Mouse (Mus musculus) cerebellum, postnatal 4 days (tissue): ENCODE results near the gene Yap1.

Experiments used
- DNase-seq, 2 experiments: peaks; one replicate each; pipeline ENCODE4 v3.0.0; 2022; ENCODE audit warnings: low spot score in 2 of 2, mixed read lengths in 1 of 2

Gene Yap1

DNA sequence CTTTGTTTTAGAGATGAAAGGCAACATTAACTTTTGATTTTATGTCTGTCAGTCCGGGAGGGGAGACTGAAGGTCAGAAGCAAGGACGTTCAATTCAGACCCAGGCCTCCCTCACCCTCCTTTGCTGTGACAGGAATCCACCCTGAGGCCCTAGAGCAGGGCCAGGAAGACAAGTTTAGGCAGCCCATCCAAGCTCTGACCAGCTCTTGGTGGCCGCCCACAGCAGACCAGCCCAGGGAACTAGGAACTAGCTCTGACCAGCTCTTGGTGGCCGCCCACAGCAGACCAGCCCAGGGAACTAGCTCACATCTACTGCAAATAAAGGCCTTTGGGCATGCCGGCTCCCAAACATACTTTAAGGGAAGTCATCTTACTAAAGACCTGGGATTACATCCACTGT lies 26.8 kb downstream of the Yap1 start:
- no peak for DNase-seq

- DNase-seq, result no peak
Measured at GRCm38 (mm10) chr9:7971993-7972392, 32.4 kb downstream of the Yap1 start.

GRCm38 (mm10) chr9:7967980-7968379 lies 36.4 kb downstream of the Yap1 start:
- no peak for DNase-seq

- no peak for DNase-seq
Measured at GRCm38 (mm10) chr9:7965590-7965989, 38.8 kb downstream of the Yap1 start.

GRCm38 (mm10) chr9:7963867-7964266 lies 40.5 kb downstream of the Yap1 start:
- DNase-seq, result no peak

DNA sequence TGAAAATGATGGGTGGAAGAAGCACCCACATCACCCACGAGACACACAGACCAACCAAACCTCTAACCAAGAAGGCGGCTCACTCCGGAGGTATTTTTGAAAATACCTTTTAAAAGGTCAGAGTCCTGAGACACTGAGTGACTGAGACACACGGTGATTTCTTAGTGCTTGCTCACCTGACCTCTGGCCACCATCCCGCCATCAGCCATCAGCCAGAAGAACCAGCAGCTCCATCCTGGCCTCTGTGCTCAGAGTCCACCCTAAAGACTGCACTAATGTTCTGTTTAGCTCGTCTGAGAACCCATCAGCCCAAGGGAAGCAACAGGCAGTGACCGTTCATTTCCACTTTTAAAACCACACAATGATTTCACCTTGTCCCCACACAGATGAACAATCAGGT lies 41.5 kb downstream of the Yap1 start:
- DNase-seq, result no peak

DNA sequence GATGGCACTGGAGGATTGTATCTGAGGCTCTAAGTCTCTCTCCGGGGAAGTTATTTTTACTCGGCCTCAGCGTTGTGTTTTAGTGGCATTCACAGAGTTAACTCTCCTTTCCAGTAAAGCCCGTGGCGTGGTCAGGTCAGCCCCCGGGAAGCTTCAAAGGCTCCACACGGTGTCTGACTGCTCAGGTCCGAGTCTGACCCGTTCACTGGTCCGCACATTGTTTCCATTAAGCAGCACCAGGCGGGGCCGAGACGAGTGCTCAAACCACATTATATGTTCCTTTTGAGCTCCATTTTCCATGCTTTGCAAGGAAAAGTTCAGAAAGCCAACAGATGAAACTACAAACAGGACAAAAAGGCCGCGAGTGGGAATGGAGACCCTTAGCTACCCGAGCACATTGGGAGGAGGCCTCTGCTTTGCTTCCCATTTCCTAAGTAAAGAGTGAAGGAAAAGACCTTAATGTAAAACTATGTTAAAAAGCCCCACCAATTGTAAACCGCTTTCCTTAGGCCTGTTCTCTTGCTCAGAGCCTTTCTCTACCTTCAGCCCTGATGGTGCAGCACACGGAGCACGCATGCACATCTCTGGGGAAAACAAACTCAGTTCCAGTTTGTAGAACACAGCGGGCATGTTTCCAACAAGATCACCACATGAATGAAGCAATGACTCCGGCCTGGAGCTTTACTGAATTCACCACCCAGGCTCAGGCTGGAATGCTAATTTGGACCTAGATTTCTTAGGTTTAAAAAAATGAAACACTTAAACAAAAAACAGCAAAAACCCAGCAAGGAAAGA lies 42.8 kb downstream of the Yap1 start:
- peak in 1 of 2 experiments; percentile 22 for DNase-seq

GRCm38 (mm10) chr9:7960382-7960781 lies 44.0 kb downstream of the Yap1 start:
- DNase-seq, result peak in 1 of 2 experiments; percentile 28

- DNase-seq, result no peak
Measured at GRCm38 (mm10) chr9:7959301-7959700, 45.1 kb downstream of the Yap1 start.

DNA sequence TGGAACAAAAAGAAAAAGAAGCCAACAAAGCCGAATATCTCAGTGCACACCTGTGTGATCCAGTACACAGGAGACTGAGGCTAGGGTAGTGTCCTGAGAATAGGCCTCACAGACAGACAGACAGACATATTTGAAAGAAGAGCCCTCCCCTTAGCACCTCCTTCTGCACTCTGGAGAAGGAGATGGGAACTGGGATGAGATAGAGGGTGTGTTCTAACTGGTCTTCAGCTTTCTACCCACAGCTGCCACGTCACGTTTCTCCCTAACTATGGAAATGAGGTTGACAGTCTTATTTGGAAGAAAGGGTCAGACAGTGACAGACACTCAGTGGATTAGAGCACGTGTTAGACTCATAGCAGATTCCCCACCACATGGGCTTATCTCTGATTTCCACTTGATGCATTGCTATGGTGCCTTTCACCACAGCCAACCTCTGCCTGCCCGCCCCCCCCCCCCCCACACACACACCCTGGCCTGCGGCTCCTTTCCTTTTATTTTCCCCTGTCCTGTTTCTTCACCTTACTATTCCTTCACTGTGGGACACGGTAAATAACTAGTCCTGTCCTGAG lies 46.3 kb downstream of the Yap1 start:
- no peak for DNase-seq

DNA sequence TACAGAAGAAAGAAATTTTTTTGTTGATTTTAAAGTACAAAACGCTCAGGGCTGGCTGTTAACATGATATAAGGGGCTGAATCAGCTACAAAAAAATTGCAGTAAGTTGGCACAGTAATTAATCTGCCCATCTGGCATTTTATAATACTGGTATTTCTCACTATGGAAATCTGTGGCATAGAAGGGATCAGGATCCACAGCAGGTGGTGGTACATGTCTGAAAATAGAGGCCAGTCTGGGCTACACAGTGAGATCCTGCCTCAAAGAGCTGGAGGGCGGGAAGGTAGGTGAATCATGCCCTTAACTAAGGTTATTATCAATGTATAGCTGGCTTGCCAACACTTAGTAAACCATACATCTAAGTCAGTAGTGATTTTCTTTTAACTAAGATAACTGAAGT lies 47.0 kb downstream of the Yap1 start:
- DNase-seq, result no peak

DNA sequence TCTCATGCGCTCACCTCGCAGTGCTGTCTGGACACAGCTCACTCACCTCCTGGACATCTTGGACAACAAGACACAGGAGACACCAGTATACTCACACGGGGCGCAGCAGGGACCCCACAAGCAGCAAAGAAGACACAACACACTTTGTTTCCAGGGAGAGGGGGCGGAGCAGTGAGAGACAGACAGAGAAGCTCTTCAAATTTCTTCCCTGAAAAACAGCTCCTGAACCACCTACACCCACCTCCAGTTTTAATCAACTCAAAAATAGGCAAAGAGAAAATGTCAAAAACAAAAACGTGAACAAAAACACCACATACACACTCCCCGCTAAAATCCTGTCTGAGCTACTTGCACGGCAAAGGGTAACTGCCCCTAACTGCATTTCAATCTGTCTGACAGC lies 48.0 kb downstream of the Yap1 start:
- DNase-seq, result no peak

DNA sequence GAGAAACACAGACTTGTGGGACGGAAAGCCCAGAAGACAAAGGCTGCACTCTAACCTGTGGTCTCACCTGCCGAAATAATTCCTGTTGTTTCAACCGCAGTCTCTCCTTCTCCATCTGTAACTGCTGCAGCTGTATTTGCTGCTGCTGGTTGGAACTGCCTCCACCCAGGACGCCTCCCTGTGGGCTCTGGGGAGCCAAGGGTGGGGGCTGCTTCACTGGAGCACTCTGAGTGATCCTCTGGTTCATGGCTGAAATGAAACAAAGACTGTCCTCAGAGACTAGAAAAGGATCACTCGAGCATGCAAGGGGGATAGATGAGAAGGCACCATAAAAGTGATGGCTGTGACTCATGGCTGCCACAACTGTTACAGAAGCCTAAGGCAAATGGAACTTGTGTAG lies 51.5 kb downstream of the Yap1 start:
- DNase-seq, result no peak

GRCm38 (mm10) chr9:7950211-7950644 lies 54.2 kb downstream of the Yap1 start:
- no peak for DNase-seq

GRCm38 (mm10) chr9:7947946-7948345 lies 56.5 kb downstream of the Yap1 start:
- DNase-seq, result no peak

- no peak for DNase-seq
Measured at GRCm38 (mm10) chr9:7943796-7944462, 60.5 kb downstream of the Yap1 start.

GRCm38 (mm10) chr9:7942701-7943100 lies 61.7 kb downstream of the Yap1 start:
- no peak for DNase-seq

DNA sequence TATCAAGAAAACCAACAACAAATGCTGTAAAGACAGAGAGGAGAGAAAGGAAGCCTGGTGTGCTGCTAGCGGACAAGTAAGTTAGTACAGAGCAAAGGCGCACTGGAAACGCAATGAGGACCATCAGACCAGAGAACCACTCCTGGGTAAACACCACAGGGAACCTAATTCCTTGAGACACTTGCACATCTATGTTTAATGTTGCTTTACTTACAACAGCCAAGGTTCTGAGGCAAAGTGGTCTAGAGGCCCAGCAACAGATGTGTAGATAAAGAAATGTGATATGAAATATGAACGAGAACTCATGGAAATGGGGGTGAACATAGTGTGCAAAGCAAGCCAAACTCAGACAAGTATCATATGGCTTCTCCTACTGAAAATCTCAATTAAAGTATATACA lies 64.3 kb downstream of the Yap1 start:
- no peak for DNase-seq

GRCm38 (mm10) chr9:7934419-7934818 lies 70.0 kb downstream of the Yap1 start:
- no peak for DNase-seq

GRCm38 (mm10) chr9:7929552-7929951 lies 74.8 kb downstream of the Yap1 start:
- DNase-seq, result no peak

GRCm38 (mm10) chr9:7928866-7929265 lies 75.5 kb downstream of the Yap1 start:
- no peak for DNase-seq

DNA sequence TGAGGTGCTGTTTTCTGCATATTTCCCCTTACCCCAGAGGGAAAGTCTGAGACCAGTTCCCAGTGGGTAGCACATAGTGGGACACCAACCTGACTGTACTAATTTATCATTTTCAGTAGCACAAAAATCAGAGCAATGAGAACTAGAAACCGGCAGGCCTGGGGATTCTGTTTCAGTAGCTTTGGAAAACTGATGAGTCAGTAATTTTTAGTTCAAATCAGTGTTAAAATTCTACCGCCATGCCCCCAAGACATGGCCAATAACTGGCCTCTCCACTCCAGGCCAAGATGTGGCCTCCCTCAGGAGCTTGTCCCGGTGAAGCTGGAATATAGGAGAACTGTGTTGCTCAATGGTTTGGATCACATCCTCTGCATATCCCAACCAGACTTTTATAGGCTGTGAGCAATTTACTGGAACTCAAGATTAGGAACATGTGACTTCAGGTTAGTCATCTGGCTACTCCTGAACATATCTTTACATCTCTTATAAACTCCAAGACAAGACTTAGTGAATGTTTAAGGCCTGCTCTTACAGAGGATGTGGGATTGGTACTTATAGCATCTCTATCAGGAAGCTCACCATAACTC lies 76.1 kb downstream of the Yap1 start:
- no peak for DNase-seq

GRCm38 (mm10) chr9:7914925-7915324 lies 89.5 kb downstream of the Yap1 start:
- DNase-seq, result no peak
